Mouse (Mus musculus): ENCODE measurements around the gene Top1.

DNA sequence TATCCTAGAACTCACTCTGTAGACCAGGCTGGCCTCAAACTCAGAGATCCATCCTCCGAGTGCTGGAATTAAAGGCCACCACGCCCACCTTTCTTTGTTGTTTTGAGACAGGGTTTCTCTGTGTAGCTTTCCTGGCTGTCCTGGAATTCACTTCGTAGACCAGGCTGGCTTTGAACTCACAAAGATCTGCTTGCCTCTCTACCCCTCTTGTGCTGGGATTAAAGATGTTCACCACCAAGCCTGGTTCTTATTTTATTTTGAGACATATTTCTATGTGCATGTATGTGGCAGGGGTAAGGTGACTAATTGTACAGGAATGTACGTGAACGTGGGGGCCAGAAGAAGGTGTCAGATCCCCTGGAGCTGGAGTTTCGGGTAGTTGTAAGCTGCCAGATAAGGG, 27.9 kb upstream of the Top1 start:
- no peak for TF ChIP-seq CTCF (IDR thresholded peaks at IDR 0.05; ENCODE audit: low read depth, low read length)
- no peak for TF ChIP-seq POLR2A (IDR thresholded peaks at IDR 0.05; ENCODE audit: extremely low read depth, insufficient read depth, low read length)

Data from liver, adult 2 months (tissue).